Mouse (Mus musculus) lung, postnatal 0 days (tissue): Measurements from ENCODE around the gene St3gal2.
"Not testable (repeated sequence)": the region's sequence is repeated elsewhere in the genome, so short reads cannot be mapped to it uniquely, and the experiment has no call there.

Experiments
- CTCF ChIP-seq: IDR thresholded peaks from 2 replicates; pipeline ENCODE4 v1.5.1; 2016; ENCODE audit warnings: antibody characterized with exemption, mild to moderate bottlenecking
- EP300 ChIP-seq: IDR thresholded peaks from 2 replicates; pipeline ENCODE4 v1.6.1; 2016; ENCODE audit warnings: antibody characterized with exemption, mild to moderate bottlenecking, control low read depth

- not testable (repeated sequence) for TF ChIP-seq EP300, CTCF
Measured at GRCm38 (mm10) chr8:111010230-111010991, 90.7 kb downstream of the St3gal2 start.
